Mouse (Mus musculus): ENCODE measurements at regions not wholly inside any gene's neighbourhood (a gene's known extent, or its start where the extent isn't known, plus 50 kb on each side); places are given as distances from the start of the nearest gene placed in this dataset.

- H3K27ac ChIP-seq (ENCODE audit: insufficient read depth, low read length): no peak overlapping the region
- TF ChIP-seq EP300 (IDR thresholded peaks at IDR 0.05; ENCODE audit: insufficient read depth, low read depth, low read length) (no peak), POLR2A (IDR thresholded peaks at IDR 0.05; ENCODE audit: insufficient read depth, low read length) (no peak), CTCF (IDR thresholded peaks at IDR 0.05; ENCODE audit: low read depth, low read length) (no peak)
Observed at GRCm38 (mm10) chr14:25406613-25407012, 52.4 kb upstream of the Zmiz1 start.

GRCm38 (mm10) chr14:25407111-25407510 is 51.9 kb upstream of the Zmiz1 start:
- no peak overlapping the region for H3K4me3 ChIP-seq (ENCODE audit: low read depth, low read length)
- no peaks in the 10 kb centered on the region for H3K4me1 ChIP-seq (ENCODE audit: control insufficient read depth, insufficient read depth, low read length)
- TF ChIP-seq POLR2A (IDR thresholded peaks at IDR 0.05; ENCODE audit: insufficient read depth, low read length) (no peak), CTCF (IDR thresholded peaks at IDR 0.05; ENCODE audit: low read depth, low read length) (no peak), EP300 (IDR thresholded peaks at IDR 0.05; ENCODE audit: insufficient read depth, low read depth, low read length) (no peak)
- H3K9ac ChIP-seq (ENCODE audit: low read depth, poor library complexity, severe bottlenecking): no peak overlapping the region
- H3K36me3 ChIP-seq (ENCODE audit: control insufficient read depth, insufficient read depth, low read length, poor library complexity, severe bottlenecking): no peaks in the 10 kb centered on the region
- H3K27me3 ChIP-seq (ENCODE audit: control insufficient read depth, insufficient read depth, low read length, poor library complexity, severe bottlenecking): no peaks in the 10 kb centered on the region
- H3K27ac ChIP-seq (ENCODE audit: insufficient read depth, low read length): no peak overlapping the region
- no peaks in the 10 kb centered on the region for H3K9me3 ChIP-seq (replicated peaks; ENCODE audit: control insufficient read depth, insufficient read depth, low read length, poor library complexity, severe bottlenecking)

More at GRCm38 (mm10) chr14:25406613-25407012, 52.4 kb upstream of the Zmiz1 start:
- H3K9ac ChIP-seq (ENCODE audit: low read depth, poor library complexity, severe bottlenecking): no peak overlapping the region
- H3K4me1 ChIP-seq (ENCODE audit: control insufficient read depth, insufficient read depth, low read length): no peaks in the 10 kb centered on the region
- no peaks in the 10 kb centered on the region for H3K36me3 ChIP-seq (ENCODE audit: control insufficient read depth, insufficient read depth, low read length, poor library complexity, severe bottlenecking)
- H3K9me3 ChIP-seq (replicated peaks; ENCODE audit: control insufficient read depth, insufficient read depth, low read length, poor library complexity, severe bottlenecking): no peaks in the 10 kb centered on the region
- H3K27me3 ChIP-seq (ENCODE audit: control insufficient read depth, insufficient read depth, low read length, poor library complexity, severe bottlenecking): no peaks in the 10 kb centered on the region
- no peak overlapping the region for H3K4me3 ChIP-seq (ENCODE audit: low read depth, low read length)
